Mouse (Mus musculus): Measurements from ENCODE around the gene Polr1b.

Gene Polr1b

DNA sequence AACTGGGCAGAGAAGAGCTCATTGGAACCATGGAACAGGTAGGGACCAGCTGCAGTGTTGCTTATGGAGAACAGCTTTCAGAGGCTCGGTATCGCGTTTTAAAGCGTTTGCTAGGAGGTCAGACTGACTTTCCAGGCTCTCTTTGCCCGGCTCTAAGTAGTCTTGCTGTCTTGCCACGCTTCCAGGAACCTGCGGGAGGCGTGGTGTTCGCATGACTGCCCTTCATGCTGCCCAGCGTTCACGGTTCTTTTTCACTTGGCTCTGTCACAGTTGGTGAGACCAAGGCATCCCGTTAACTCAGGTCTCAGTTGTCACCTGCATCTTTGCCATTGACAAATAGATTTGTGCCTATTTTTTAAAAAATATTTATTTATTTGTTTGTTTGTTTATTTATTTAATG is 17.3 kb downstream of the Polr1b start:
- DNase-seq = no peak

DNA sequence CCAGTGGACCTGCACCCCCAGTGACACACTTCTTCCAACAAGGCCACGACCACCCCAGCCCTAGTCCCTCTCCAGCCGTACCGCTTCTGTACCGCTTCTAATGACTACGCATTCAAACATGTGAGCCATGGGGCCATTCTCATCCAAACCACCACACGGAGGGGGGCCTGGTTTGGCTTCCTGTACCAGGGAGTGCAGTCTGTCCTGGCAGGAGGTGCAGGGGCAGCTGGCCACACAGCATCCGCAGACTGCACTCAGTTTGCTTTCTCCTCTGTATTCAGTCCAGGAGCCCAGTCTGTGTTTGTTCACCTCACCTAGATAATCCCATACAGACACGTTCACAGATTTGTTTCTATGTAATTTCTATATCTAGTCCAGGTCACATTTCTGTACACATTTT is 21.2 kb downstream of the Polr1b start:
- DNase-seq = no peak

DNA sequence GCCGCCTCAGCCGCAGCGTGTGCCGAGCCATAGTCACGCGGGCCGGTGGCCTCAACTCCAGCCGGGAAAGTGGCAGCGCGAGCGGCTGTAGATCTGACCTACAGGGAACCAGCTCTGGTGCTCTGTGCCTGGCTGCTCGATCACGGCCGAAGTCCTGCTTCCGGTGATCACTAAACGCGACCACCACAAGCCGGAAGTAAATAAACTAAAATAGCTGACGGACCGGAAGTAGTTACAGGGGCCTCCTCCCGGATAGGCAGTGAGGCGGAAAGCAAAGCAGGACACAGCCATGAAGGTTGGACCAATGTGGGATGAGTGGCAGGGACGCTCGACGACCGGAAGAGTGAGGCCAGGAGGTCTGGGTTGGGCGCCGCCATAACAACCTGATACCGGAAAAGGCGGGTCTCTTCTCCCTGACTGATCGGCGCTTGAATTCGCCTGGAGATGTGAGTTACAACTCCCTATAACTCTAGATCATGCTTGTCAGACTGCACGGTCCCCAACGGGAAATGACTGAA is 28.7 kb downstream of the Polr1b start, which contains the start of gene Chchd5:
Gene Chchd5 (plus strand): TSS at position 289 of the 518 bp plus-strand sequence.
- DNase-seq = peak; percentile 91 to 98

- DNase-seq = peak in 1 of 2 experiments; percentile 14
These were observed 29.3 kb downstream of the Polr1b start for GRCm38 (mm10) chr2:129129987-129130545.

DNA sequence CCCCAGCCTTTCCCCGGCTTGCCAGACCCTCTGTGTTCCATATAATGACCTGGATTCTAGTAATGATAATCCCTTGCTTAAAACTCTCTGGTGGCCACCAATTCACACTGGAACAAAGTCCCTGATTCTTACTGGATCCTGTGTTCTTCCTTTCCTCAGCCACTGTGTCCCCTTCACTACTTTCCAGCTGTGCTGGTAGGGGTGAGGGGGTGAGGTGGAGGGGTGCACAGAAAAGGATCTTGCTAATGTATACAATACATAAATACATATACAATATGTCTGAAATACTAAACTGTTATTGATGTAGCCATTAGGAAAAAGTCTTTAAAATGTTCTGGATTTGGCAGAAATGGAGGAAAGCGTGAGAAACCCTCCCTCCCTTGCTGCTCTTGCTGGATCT is 30.0 kb downstream of the Polr1b start:
- no peak for DNase-seq

- no peak for DNase-seq
These were observed 31.4 kb downstream of the Polr1b start for GRCm38 (mm10) chr2:129132231-129132630.

GRCm38 (mm10) chr2:129133006-129133805 is 32.4 kb downstream of the Polr1b start:
- no peak for DNase-seq

GRCm38 (mm10) chr2:129139906-129140305 is 39.1 kb downstream of the Polr1b start:
- no peak for DNase-seq

GRCm38 (mm10) chr2:129148836-129149235 is 48.0 kb downstream of the Polr1b start:
- DNase-seq = no peak

DNA sequence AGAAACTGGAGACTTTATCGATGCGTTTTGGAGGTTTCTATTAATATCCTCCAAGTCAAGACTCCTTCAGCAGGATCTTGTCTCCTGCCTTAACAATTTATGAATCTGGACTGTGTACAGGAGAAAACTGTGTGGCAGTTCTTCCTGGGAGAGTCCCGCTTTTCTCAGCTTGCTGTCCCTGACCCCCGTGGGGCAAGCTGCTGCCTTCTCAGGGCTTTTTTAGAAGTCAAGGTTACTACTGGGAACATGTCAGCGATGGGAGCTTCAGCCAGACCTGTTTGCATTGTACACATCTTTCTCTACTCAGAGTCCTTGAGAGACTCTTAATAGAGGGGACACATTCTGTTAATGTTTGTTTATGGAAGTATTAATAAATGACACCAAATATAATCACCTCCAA is 49.6 kb downstream of the Polr1b start:
- no peak for DNase-seq

DNA sequence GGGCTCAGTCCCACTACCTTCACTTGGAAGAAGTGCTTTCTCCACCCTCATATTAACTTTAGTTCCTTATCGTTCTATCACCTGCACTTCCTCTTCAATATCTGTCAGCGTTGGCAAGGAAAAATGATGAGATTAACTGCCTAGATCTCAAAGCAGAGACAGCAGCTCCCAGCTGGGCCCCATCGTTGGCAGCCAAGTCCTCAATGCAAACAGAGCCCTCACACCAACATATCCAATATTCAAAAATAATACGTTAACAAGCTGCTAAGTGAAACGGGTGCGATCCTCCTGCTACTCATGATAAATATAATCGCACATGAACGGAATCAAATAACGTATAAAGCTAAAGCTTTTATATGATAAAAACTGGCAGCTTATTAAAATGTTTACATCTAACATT is 50.3 kb downstream of the Polr1b start:
- no peak for DNase-seq

DNA sequence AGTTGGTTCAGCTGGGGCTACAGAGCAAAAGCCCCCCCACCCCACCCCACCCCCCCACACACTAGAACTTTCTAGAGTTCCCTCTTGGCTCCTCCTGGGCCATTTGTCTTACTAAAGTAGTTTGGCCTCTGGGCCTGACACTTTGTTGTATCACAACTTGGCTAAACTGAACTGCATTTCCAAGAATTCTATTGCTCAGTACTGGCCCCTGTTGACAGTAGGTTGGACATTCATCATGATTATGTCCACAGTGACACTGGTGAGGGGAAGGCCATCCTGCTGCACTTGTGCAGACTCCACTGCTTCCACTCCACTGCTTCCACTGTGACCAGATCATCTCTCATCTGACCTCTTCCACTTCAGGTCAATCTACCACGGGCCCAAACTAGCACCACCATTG is 52.0 kb downstream of the Polr1b start:
- DNase-seq = no peak

DNA sequence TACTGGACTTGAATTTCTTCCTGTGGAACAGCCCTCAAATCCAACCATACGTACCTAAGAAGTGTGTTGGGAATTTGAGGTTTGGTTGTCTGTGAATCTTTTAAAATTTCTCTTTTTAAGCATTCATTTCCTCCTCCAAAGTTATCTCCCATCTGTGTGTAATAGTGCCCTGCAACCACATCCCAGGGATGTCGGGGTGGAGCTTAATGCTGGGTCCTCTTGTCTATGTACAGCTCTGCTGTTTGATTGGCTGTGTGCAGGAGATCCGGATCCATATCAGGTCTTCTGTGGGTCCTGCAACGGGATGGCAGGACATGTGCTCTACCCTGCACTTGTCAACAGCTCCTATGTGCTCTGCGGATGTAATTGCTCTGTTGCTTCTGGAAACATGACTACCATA is 64.0 kb downstream of the Polr1b start:
- no peak for DNase-seq

GRCm38 (mm10) chr2:129166466-129167463 is 66.0 kb downstream of the Polr1b start:
- no peak for DNase-seq

DNA sequence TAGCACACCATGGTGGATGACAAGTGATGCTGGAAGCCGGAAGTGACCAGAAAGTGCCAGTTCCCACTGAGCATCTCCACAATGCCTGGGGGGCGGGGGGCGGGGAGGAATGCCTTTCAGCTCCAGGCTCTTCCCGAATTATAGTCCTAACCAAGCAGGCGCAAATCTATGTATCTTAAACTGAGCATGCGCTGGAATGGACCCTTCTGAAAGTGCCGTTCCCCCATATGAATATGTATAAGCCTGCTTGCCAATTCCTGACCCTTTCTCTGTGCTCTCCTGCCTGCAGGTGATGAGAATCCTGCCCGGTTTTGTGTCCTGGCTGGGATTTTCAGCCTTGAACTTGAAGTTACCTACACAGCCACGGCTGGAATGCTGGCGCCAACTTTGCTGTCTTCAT is 72.6 kb downstream of the Polr1b start:
- no peak for DNase-seq

DNA sequence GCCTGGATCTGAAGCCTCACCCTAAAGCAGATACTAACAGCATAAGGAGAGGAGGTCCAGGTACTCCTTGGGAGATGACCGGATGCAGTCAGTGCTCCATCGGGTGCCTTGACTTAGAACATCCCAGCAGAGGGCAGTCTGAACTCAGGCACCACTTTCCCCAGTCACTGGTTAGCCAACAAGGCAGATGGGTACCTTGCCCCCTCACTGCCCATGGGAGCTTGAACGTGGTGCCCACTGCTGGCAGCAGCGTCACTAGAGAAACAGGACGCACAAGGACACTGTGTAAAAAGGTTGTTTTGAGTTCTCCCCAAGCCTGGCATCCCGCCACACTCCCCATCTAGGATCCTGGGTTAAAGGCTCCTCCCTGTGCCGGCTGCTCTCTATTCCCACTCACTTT is 73.7 kb downstream of the Polr1b start:
- DNase-seq = peak; percentile 74 to 78

DNA sequence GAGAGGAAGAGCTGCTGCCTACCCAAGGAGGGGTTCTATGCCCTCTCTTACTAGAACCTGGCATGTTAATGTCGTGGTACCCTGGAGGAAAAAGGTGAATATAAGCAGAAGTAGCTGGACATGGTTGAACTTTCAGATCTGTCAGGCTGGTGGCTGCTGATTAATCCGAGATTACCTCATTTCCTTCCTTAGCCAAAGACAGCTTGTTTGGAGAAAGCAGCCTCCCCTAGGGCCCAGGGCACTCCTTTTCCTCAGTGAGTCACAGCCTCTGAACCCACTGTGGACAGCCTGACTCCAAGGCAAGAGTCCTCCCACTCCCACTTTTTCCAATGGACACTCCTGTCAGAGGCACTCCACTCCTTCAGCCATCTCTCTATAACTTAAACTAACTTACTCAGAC is 74.8 kb downstream of the Polr1b start:
- DNase-seq = peak in 1 of 2 experiments; percentile 45
